Mouse (Mus musculus): ENCODE data around the gene Apoa1. TPM values are rescaled to one million over a fixed set of nuclear protein-coding genes. Genes with fewer than 3 reads are reported as not detected.

The Apoa1 gene
- polyA plus RNA-seq, 1 experiment from 2014 or later, result 2.4 TPM

- Histone ChIP-seq H3K4me1 (peaks cover 11% of the 10 kb centered on the region), H3K4me2 (replicated peaks) (no peak overlapping the region), H3K4me3 (no peak overlapping the region), H3K27ac (no peak overlapping the region), H3K36me3 (peaks cover 28% of the 10 kb centered on the region), H3K27me3 (replicated peaks) (peaks cover 20% of the 10 kb centered on the region), H3K9me3 (no peaks in the 10 kb centered on the region), H3K9ac (no peak overlapping the region)
- 92% methylated on average over 9 of the region's 9 CpGs for WGBS
- ATAC-seq (ENCODE audit: low FRiP score, low read depth), result no peak
Measured at GRCm38 (mm10) chr9:46272070-46272469, 43.7 kb downstream of the Apoa1 start.

DNA sequence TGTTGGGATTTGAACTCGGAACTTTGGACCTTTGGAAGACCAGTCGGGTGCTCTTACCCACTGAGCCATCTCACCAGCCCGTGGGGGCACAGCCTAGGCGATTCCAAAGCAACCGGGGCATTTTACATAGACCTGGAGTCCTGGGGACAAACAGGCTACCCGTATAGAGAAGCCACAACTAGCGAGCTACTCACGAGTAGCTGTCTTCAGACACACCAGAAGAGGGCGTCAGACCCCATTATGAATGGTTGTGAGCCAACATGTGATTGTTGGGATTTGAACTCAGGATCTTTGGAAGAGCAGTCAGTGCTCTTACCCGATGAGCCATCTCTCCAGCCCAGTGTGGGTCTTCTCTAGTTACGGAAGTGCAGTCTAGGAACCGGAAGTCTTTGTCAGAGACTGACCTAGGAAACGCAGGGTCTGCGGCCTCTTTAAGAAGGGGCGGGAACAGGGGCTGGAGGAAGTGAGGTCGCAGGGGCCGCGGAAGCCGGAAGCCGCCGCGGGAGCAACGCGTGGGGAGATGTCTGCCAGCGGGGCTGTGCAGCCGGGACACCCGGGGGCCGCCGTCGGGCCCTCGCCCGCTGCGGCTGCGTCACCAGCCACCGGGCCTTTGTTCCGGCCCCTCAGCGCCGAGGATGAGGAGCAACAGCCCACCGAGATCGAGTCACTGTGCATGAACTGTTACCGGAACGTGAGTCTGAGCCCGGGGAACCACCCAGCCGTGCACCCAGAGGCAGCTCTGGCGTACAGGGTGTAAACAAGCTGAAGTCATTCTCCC lies 44.5 kb downstream of the Apoa1 start, which contains the start of gene Zpr1:
Gene Zpr1 (plus strand): TSS at position 388 of the 778 bp plus-strand sequence.
- Histone ChIP-seq H3K9me3 (no peaks in the 10 kb centered on the region), H3K9ac (peak within 1 kb of the TSS; percentile 64), H3K27me3 (replicated peaks) (peaks cover 20% of the 10 kb centered on the region), H3K36me3 (peaks cover 36% of the 10 kb centered on the region), H3K27ac (no peak within 1 kb of the TSS), H3K4me2 (replicated peaks) (peak within 1 kb of the TSS; percentile 96), H3K4me3 (peak within 1 kb of the TSS; percentile 90), H3K4me1 (peaks cover 11% of the 10 kb centered on the region)
- WGBS, result 5% methylated on average over 45 of the region's 45 CpGs
- peak; percentile 93 for ATAC-seq (ENCODE audit: low FRiP score, low read depth)

DNA sequence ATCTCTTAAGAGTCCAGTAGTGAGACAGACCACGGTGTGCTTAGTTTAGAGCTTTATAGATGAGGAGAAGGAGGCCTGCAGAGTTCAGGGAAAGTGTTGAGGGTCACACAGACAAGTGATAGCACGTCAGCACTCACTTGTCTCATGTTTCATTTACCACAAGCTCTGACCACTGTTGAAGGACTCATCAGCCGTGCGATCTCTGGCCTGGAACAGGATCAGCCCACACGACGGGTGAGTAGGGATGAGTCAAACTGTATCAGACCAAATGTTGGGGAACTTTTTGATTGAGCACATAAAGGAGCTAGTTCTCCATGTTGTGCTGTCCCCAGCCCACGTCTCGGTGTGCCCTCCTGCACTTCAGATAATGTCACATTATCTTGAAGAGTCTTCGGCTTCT lies 46.1 kb downstream of the Apoa1 start:
- Histone ChIP-seq H3K9ac (no peak overlapping the region), H3K27me3 (replicated peaks) (peaks cover 17% of the 10 kb centered on the region), H3K36me3 (peaks cover 49% of the 10 kb centered on the region), H3K27ac (no peak overlapping the region), H3K9me3 (no peaks in the 10 kb centered on the region), H3K4me1 (peaks cover 11% of the 10 kb centered on the region), H3K4me2 (replicated peaks) (0 out of 2 replicates have a peak overlapping the region, but pooled peaks have one; percentile 96), H3K4me3 (no peak overlapping the region)
- WGBS, result 93% methylated on average over 9 of the region's 9 CpGs
- ATAC-seq (ENCODE audit: low FRiP score, low read depth), result no peak

Other genes with a start within 250 kb of the Apoa1 start
- 326 and 329 TPM in 2 replicates for gene Pafah1b2, start 215.9 kb upstream of the Apoa1 start, polyA plus RNA-seq (2016; fragmentation: Nextera tagmentation; extraction: Ambion mirVana)
- gene Sik3, start 215.8 kb upstream of the Apoa1 start, polyA plus RNA-seq (2016; fragmentation: Nextera tagmentation; extraction: Ambion mirVana), result 13.2 and 13.8 TPM in 2 replicates
- not detected in 2 replicates for gene Apoc3, start 7.1 kb downstream of the Apoa1 start, polyA plus RNA-seq (2016; fragmentation: Nextera tagmentation; extraction: Ambion mirVana)
- not detected in 2 replicates for gene Apoa4, start 12.1 kb downstream of the Apoa1 start, polyA plus RNA-seq (2016; fragmentation: Nextera tagmentation; extraction: Ambion mirVana)
- not detected in 2 replicates for gene Apoa5, start 40.1 kb downstream of the Apoa1 start, polyA plus RNA-seq (2016; fragmentation: Nextera tagmentation; extraction: Ambion mirVana)
- 58.0 and 60.7 TPM in 2 replicates for gene Zpr1, start 44.5 kb downstream of the Apoa1 start, polyA plus RNA-seq (2016; fragmentation: Nextera tagmentation; extraction: Ambion mirVana)
- 20.4 and 21.7 TPM in 2 replicates for gene Bud13, start 54.4 kb downstream of the Apoa1 start, polyA plus RNA-seq (2016; fragmentation: Nextera tagmentation; extraction: Ambion mirVana)
- gene 4931429L15Rik, start 91.4 kb downstream of the Apoa1 start, polyA plus RNA-seq (2016; fragmentation: Nextera tagmentation; extraction: Ambion mirVana), result 0.18 TPM in 1 of 2 replicates, not detected in the other

All from neural tube, embryonic 12.5 days (tissue).